Mouse (Mus musculus): ENCODE data around the gene Chpf2. TPM values are rescaled to one million over a fixed set of nuclear protein-coding genes. Genes with fewer than 3 reads are reported as not detected.

Chpf2 gene
- polyA plus RNA-seq, 1 experiment from 2014 or later, result 11.0 TPM

GRCm38 (mm10) chr5:24587200-24587577 is 648 bp downstream of the Chpf2 start:
- H3K36me3 ChIP-seq (ENCODE audit: control insufficient read depth, insufficient read depth, low read length), result peaks cover 32% of the 10 kb centered on the region; the same call in 1 of the 2 replicates
- 28% methylated on average over 4 of the region's 4 CpGs for WGBS
- no peaks in the 10 kb centered on the region for H3K27me3 ChIP-seq (ENCODE audit: control insufficient read depth, insufficient read depth, low read length)
- peaks cover 25% of the 10 kb centered on the region for H3K4me1 ChIP-seq (ENCODE audit: control insufficient read depth, insufficient read depth, low read length)
- peak overlapping the region; percentile 73 for H3K9ac ChIP-seq (ENCODE audit: low read depth, low read length)
- H3K9me3 ChIP-seq (ENCODE audit: control insufficient read depth, low read length), result no peaks in the 10 kb centered on the region
- H3K4me2 ChIP-seq (replicated peaks; ENCODE audit: low read depth, low read length), result peak overlapping the region; percentile 75
- H3K27ac ChIP-seq (ENCODE audit: low read depth, low read length), result no peak overlapping the region; the same call in 1 of the 2 replicates
- peak overlapping the region; percentile 64 for H3K4me3 ChIP-seq (ENCODE audit: low read length)
- ATAC-seq (ENCODE audit: low FRiP score, low TSS enrichment), result no peak

- no peak for ATAC-seq (ENCODE audit: low FRiP score, low TSS enrichment)
- Histone ChIP-seq H3K9me3 (ENCODE audit: control insufficient read depth, low read length) (no peaks in the 10 kb centered on the region), H3K36me3 (ENCODE audit: control insufficient read depth, insufficient read depth, low read length) (peaks cover 54% of the 10 kb centered on the region), H3K27me3 (ENCODE audit: control insufficient read depth, insufficient read depth, low read length) (no peaks in the 10 kb centered on the region), H3K27ac (ENCODE audit: low read depth, low read length) (no peak overlapping the region), H3K4me2 (replicated peaks; ENCODE audit: low read depth, low read length) (no peak overlapping the region), H3K9ac (ENCODE audit: low read depth, low read length) (no peak overlapping the region), H3K4me3 (ENCODE audit: low read length) (no peak overlapping the region), H3K4me1 (ENCODE audit: control insufficient read depth, insufficient read depth, low read length) (peaks cover 27% of the 10 kb centered on the region)
- 89% methylated on average over 20 of the region's 20 CpGs for WGBS
These were observed 3.3 kb downstream of the Chpf2 start for GRCm38 (mm10) chr5:24589511-24590500.

GRCm38 (mm10) chr5:24591268-24591721 is 4.8 kb downstream of the Chpf2 start:
- peaks cover 27% of the 10 kb centered on the region for H3K4me1 ChIP-seq (ENCODE audit: control insufficient read depth, insufficient read depth, low read length)
- peak overlapping the region; percentile 5; the same call in 1 of the 2 replicates for H3K4me3 ChIP-seq (ENCODE audit: low read length)
- peaks cover 66% of the 10 kb centered on the region for H3K36me3 ChIP-seq (ENCODE audit: control insufficient read depth, insufficient read depth, low read length)
- H3K4me2 ChIP-seq (replicated peaks; ENCODE audit: low read depth, low read length), result peak overlapping the region; percentile 33
- no peaks in the 10 kb centered on the region for H3K27me3 ChIP-seq (ENCODE audit: control insufficient read depth, insufficient read depth, low read length)
- 21% methylated on average over 23 of the region's 23 CpGs for WGBS
- peak overlapping the region; percentile 37; the same call in 1 of the 2 replicates for H3K27ac ChIP-seq (ENCODE audit: low read depth, low read length)
- H3K9me3 ChIP-seq (ENCODE audit: control insufficient read depth, low read length), result no peaks in the 10 kb centered on the region
- peak overlapping the region; percentile 12; the same call in 1 of the 2 replicates for H3K9ac ChIP-seq (ENCODE audit: low read depth, low read length)
- ATAC-seq (ENCODE audit: low FRiP score, low TSS enrichment), result 0 out of 2 replicates have a peak, but pooled peaks have one; percentile 11

- Histone ChIP-seq H3K27ac (ENCODE audit: low read depth, low read length) (no peak overlapping the region; the same call in 1 of the 2 replicates), H3K4me1 (ENCODE audit: control insufficient read depth, insufficient read depth, low read length) (peaks cover 32% of the 10 kb centered on the region), H3K9ac (ENCODE audit: low read depth, low read length) (0 out of 2 replicates have a peak overlapping the region, but pooled peaks have one; percentile 12), H3K4me3 (ENCODE audit: low read length) (no peak overlapping the region), H3K4me2 (replicated peaks; ENCODE audit: low read depth, low read length) (peak overlapping the region; percentile 33), H3K36me3 (ENCODE audit: control insufficient read depth, insufficient read depth, low read length) (peaks cover 66% of the 10 kb centered on the region), H3K27me3 (ENCODE audit: control insufficient read depth, insufficient read depth, low read length) (no peaks in the 10 kb centered on the region), H3K9me3 (ENCODE audit: control insufficient read depth, low read length) (no peaks in the 10 kb centered on the region)
- 41% methylated on average over 24 of the region's 24 CpGs for WGBS
- no peak for ATAC-seq (ENCODE audit: low FRiP score, low TSS enrichment)
These were observed 5.4 kb downstream of the Chpf2 start for GRCm38 (mm10) chr5:24591796-24592470.

GRCm38 (mm10) chr5:24592471-24593160 is 6.1 kb downstream of the Chpf2 start:
- ATAC-seq (ENCODE audit: low FRiP score, low TSS enrichment), result no peak
- Histone ChIP-seq H3K4me1 (ENCODE audit: control insufficient read depth, insufficient read depth, low read length) (peaks cover 29% of the 10 kb centered on the region), H3K27ac (ENCODE audit: low read depth, low read length) (no peak overlapping the region), H3K4me3 (ENCODE audit: low read length) (no peak overlapping the region), H3K4me2 (replicated peaks; ENCODE audit: low read depth, low read length) (no peak overlapping the region; the same call in 1 of the 2 replicates), H3K9me3 (ENCODE audit: control insufficient read depth, low read length) (no peaks in the 10 kb centered on the region), H3K9ac (ENCODE audit: low read depth, low read length) (no peak overlapping the region), H3K36me3 (ENCODE audit: control insufficient read depth, insufficient read depth, low read length) (peaks cover 66% of the 10 kb centered on the region), H3K27me3 (ENCODE audit: control insufficient read depth, insufficient read depth, low read length) (no peaks in the 10 kb centered on the region)
- 59% methylated on average over 21 of the region's 21 CpGs for WGBS

- Histone ChIP-seq H3K4me1 (ENCODE audit: control insufficient read depth, insufficient read depth, low read length) (peaks cover 29% of the 10 kb centered on the region), H3K36me3 (ENCODE audit: control insufficient read depth, insufficient read depth, low read length) (peaks cover 66% of the 10 kb centered on the region), H3K9me3 (ENCODE audit: control insufficient read depth, low read length) (no peaks in the 10 kb centered on the region), H3K4me3 (ENCODE audit: low read length) (no peak overlapping the region), H3K9ac (ENCODE audit: low read depth, low read length) (no peak overlapping the region), H3K27ac (ENCODE audit: low read depth, low read length) (no peak overlapping the region), H3K27me3 (ENCODE audit: control insufficient read depth, insufficient read depth, low read length) (no peaks in the 10 kb centered on the region), H3K4me2 (replicated peaks; ENCODE audit: low read depth, low read length) (no peak overlapping the region)
- WGBS, result 83% methylated on average over 10 of the region's 10 CpGs
- ATAC-seq (ENCODE audit: low FRiP score, low TSS enrichment), result no peak
These were observed 6.7 kb downstream of the Chpf2 start for GRCm38 (mm10) chr5:24593230-24593629.

- peaks cover 60% of the 10 kb centered on the region for H3K36me3 ChIP-seq (ENCODE audit: control insufficient read depth, insufficient read depth, low read length)
- no peaks in the 10 kb centered on the region for H3K9me3 ChIP-seq (ENCODE audit: control insufficient read depth, low read length)
- no peak overlapping the region for H3K9ac ChIP-seq (ENCODE audit: low read depth, low read length)
- no peak for ATAC-seq (ENCODE audit: low FRiP score, low TSS enrichment)
- no peak overlapping the region for H3K4me3 ChIP-seq (ENCODE audit: low read length)
- peaks cover 36% of the 10 kb centered on the region for H3K4me1 ChIP-seq (ENCODE audit: control insufficient read depth, insufficient read depth, low read length)
- H3K27me3 ChIP-seq (ENCODE audit: control insufficient read depth, insufficient read depth, low read length), result no peaks in the 10 kb centered on the region
- H3K27ac ChIP-seq (ENCODE audit: low read depth, low read length), result no peak overlapping the region
- no peak overlapping the region for H3K4me2 ChIP-seq (replicated peaks; ENCODE audit: low read depth, low read length)
- 72% methylated on average over 10 of the region's 10 CpGs for WGBS
These were observed 7.4 kb downstream of the Chpf2 start for GRCm38 (mm10) chr5:24593928-24594327.

- Histone ChIP-seq H3K27me3 (ENCODE audit: control insufficient read depth, insufficient read depth, low read length) (no peaks in the 10 kb centered on the region), H3K27ac (ENCODE audit: low read depth, low read length) (no peak overlapping the region), H3K4me2 (replicated peaks; ENCODE audit: low read depth, low read length) (no peak overlapping the region), H3K4me3 (ENCODE audit: low read length) (no peak overlapping the region), H3K9ac (ENCODE audit: low read depth, low read length) (no peak overlapping the region), H3K9me3 (ENCODE audit: control insufficient read depth, low read length) (no peaks in the 10 kb centered on the region), H3K4me1 (ENCODE audit: control insufficient read depth, insufficient read depth, low read length) (peaks cover 41% of the 10 kb centered on the region), H3K36me3 (ENCODE audit: control insufficient read depth, insufficient read depth, low read length) (peaks cover 56% of the 10 kb centered on the region)
- WGBS, result 94% methylated on average over 5 of the region's 5 CpGs
- no peak for ATAC-seq (ENCODE audit: low FRiP score, low TSS enrichment)
These were observed 7.8 kb downstream of the Chpf2 start for GRCm38 (mm10) chr5:24594346-24594745.

All from kidney, embryonic 14.5 days (tissue).